In genomic region chr6:91972201-91972646, GRCm38 (mm10) we compare ENCODE assay signal across 8 mouse cellular contexts. TPM values are rescaled to one million over a fixed set of nuclear protein-coding genes. Genes with fewer than 3 reads are reported as not detected.
DNase-seq lines count a peak whose midpoint lies in the region; ATAC-seq and TF ChIP-seq lines count a peak whose summit lies in the region.
"Had no signal": no experiment of that assay in that cellular context is flagged by ENCODE, and none has a peak within 500 bp of the region (broad histone marks: within the 10 kb centered on the region; RNA-seq: fewer than 3 reads in every experiment).

No protein-coding gene starts in this region.

- peaks cover 18% of the 10 kb centered on the region for H3K4me1 ChIP-seq in kidney, embryonic 14.5 days (ENCODE audit: control insufficient read depth, insufficient read depth, low read length)
- peaks cover 4% of the 10 kb centered on the region; the same call in 1 of the 2 replicates for H3K4me1 ChIP-seq in lung, postnatal 0 days (ENCODE audit: insufficient read depth, low read depth, low read length)
- H3K4me1 ChIP-seq in stomach, embryonic 14.5 days (ENCODE audit: control insufficient read depth, insufficient read depth, low read length): 0 out of 2 replicates have a peak, but pooled peaks cover 6% of the 10 kb centered on the region

- TF ChIP-seq EP300 in lung, postnatal 0 days (IDR thresholded peaks at IDR 0.05): peak; percentile 79

- peak; percentile 56 for TF ChIP-seq CTCF in lung, postnatal 0 days (IDR thresholded peaks at IDR 0.05)

- H3K4me3 ChIP-seq in kidney, embryonic 14.5 days (ENCODE audit: low read length): no peak overlapping the region
- no peak overlapping the region for H3K4me3 ChIP-seq in lung, postnatal 0 days (ENCODE audit: low read depth, low read length)
- no peak overlapping the region for H3K4me3 ChIP-seq in stomach, embryonic 14.5 days (ENCODE audit: low read depth, low read length)

- no peak overlapping the region for H3K4me2 ChIP-seq in kidney, embryonic 14.5 days (replicated peaks; ENCODE audit: low read depth, low read length)
- H3K4me2 ChIP-seq in lung, postnatal 0 days (replicated peaks; ENCODE audit: low read depth, low read length): no peak overlapping the region
- H3K4me2 ChIP-seq in stomach, embryonic 14.5 days (replicated peaks; ENCODE audit: low read depth, low read length): no peak overlapping the region

- H3K27ac ChIP-seq in kidney, embryonic 14.5 days (ENCODE audit: low read depth, low read length): peak overlapping the region; percentile 47; the same call in 1 of the 2 replicates
- peak overlapping the region; percentile 68 for H3K27ac ChIP-seq in lung, postnatal 0 days (ENCODE audit: low read length)
- H3K27ac ChIP-seq in stomach, embryonic 14.5 days (ENCODE audit: low read length): no peak overlapping the region; the same call in 1 of the 2 replicates

- peak; percentile 57 for DNase-seq in ZHBTc4 (ENCODE audit: low read depth, low spot score)
- DNase-seq in brain, adult 2 months (ENCODE audit: low read depth, low spot score): peak; percentile 7
- peak; percentile 86 to 94 for DNase-seq in heart, adult 9 months (ENCODE audit: low spot score in 2 of 2)
- peak; percentile 84 for DNase-seq in lung, postnatal 0 days (ENCODE audit: low spot score)
- no peak for DNase-seq in layer of hippocampus, postnatal 14 days (ENCODE audit: low spot score in 2 of 2)

- peak; percentile 61 for ATAC-seq in kidney, embryonic 14.5 days (ENCODE audit: low FRiP score, low TSS enrichment)
- peak; percentile 97 for ATAC-seq in lung, postnatal 0 days
- peak; percentile 59; the same call in 1 of the 2 replicates for ATAC-seq in stomach, embryonic 14.5 days (ENCODE audit: insufficient number of reproducible peaks, insufficient read depth, low FRiP score, low read depth)

- peaks cover 4% of the 10 kb centered on the region; the same call in 1 of the 2 replicates for H3K27me3 ChIP-seq in kidney, embryonic 14.5 days (ENCODE audit: control insufficient read depth, insufficient read depth, low read length)
- H3K27me3 ChIP-seq in lung, postnatal 0 days (replicated peaks; ENCODE audit: insufficient read depth, low read length): no peaks in the 10 kb centered on the region
- H3K27me3 ChIP-seq in stomach, embryonic 14.5 days (ENCODE audit: control insufficient read depth, insufficient read depth, low read length): no peaks in the 10 kb centered on the region

- 31% methylated on average over 9 of the region's 9 CpGs for WGBS in kidney, embryonic 14.5 days
- WGBS in lung, postnatal 0 days: 30% methylated on average over 9 of the region's 9 CpGs
- WGBS in stomach, embryonic 14.5 days: 40% methylated on average over 9 of the region's 9 CpGs

- no peaks in the 10 kb centered on the region for H3K9me3 ChIP-seq in kidney, embryonic 14.5 days (ENCODE audit: control insufficient read depth, low read length)
- H3K9me3 ChIP-seq in lung, postnatal 0 days (ENCODE audit: low read length): no peaks in the 10 kb centered on the region
- H3K9me3 ChIP-seq in stomach, embryonic 14.5 days (ENCODE audit: control insufficient read depth, low read depth, low read length): no peaks in the 10 kb centered on the region

- H3K9ac ChIP-seq in kidney, embryonic 14.5 days (ENCODE audit: low read depth, low read length): no peak overlapping the region
- no peak overlapping the region for H3K9ac ChIP-seq in lung, postnatal 0 days (replicated peaks; ENCODE audit: low read depth)
- no peak overlapping the region for H3K9ac ChIP-seq in stomach, embryonic 14.5 days (replicated peaks; ENCODE audit: low read depth, low read length)

- H3K36me3 ChIP-seq in kidney, embryonic 14.5 days (ENCODE audit: control insufficient read depth, insufficient read depth, low read length): no peaks in the 10 kb centered on the region
- no peaks in the 10 kb centered on the region for H3K36me3 ChIP-seq in lung, postnatal 0 days (ENCODE audit: insufficient read depth, low read length)
- H3K36me3 ChIP-seq in stomach, embryonic 14.5 days (ENCODE audit: control insufficient read depth, insufficient read depth, low read length): no peaks in the 10 kb centered on the region

RNA-seq across cellular contexts. Expression of gene Fgd5, which starts 6.5 kb away (rescaled TPM):
- polyA plus RNA-seq in kidney, embryonic 14.5 days (2014; fragmentation: Nextera tagmentation; extraction: Ambion mirVana): 9.7 and 14.0 TPM in 2 replicates
- polyA plus RNA-seq in lung, postnatal 0 days (2015; fragmentation: Nextera tagmentation; extraction: Ambion mirVana): 19.2 and 22.1 TPM in 2 replicates
- polyA plus RNA-seq in stomach, embryonic 14.5 days (2014; fragmentation: Nextera tagmentation; extraction: Ambion mirVana): 5.1 and 5.5 TPM in 2 replicates
- 1 to 10 TPM; 7.3 to 8.5 TPM for total RNA-seq in layer of hippocampus, postnatal 14 days (2021)
- total RNA-seq: neutrophil, adult 5-6 weeks had no signal

Comparison
In these comparisons a context has a peak if more than half of its experiments do, and no peak if none do; other contexts are left out.
1. DNase-seq: peak in ZHBTc4 (single experiment), brain, adult 2 months (single experiment), heart, adult 9 months (2 of 2) and lung, postnatal 0 days (single experiment); none in layer of hippocampus, postnatal 14 days (0 of 2).
2. Peak in every context shown above with its lines, with median percentiles within 50 percentile points of each other: ATAC-seq.